In the genomic region with DNA sequence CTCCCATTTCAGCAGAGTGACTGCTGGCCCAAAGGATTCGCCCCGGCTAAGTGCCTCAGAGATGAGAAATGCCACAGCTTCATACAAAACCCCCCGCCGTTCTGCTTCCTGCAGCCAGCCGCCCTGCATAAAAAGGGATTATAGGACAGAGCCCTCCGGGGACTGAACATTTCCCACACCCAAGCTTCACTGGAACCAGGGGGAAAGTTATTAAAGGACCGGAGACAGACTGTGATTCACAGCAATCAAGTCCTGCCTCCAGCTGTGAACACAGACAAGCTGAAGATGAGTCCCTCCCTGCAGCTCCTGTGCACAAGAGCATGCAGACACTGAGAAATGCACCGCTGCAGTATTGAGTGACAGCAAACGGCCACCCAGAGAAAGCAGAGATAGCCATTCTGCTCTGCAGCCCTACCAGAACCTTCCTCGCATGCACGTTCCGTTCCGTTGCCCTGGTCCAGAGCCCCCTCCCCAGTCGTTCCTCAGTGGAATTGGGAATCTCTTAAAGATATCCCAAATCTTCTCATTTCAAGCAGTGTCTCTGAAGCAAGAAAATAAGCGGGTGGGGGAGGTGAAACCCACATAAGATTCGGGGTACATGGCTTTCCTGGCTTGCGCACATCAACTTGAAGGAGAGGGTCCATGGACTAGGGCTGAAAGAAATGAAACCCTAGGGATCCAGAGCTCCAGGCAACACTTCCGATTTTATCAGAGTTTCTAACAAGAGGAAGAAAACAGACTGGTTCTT, we compare ENCODE assay signal across 10 mouse cellular contexts. TPM values are rescaled to one million over a fixed set of nuclear protein-coding genes. Genes with fewer than 3 reads are reported as not detected.
DNase-seq lines count a peak whose midpoint lies in the region; ATAC-seq and TF ChIP-seq lines count a peak whose summit lies in the region.
"Had no signal": no experiment of that assay in that cellular context is flagged by ENCODE, and none has a peak within 500 bp of the region (broad histone marks: within the 10 kb centered on the region; RNA-seq: fewer than 3 reads in every experiment).

No protein-coding gene starts in this region.

- peak overlapping the region; percentile 54 for H3K4me2 ChIP-seq in kidney, postnatal 0 days (ENCODE audit: low read length)
- peak overlapping the region; percentile 94 for H3K4me2 ChIP-seq in embryonic facial prominence, embryonic 15.5 days (replicated peaks)
- H3K4me2 ChIP-seq in intestine, embryonic 14.5 days (ENCODE audit: low read length): peak overlapping the region; percentile 51
- H3K4me2 ChIP-seq in neural tube, embryonic 13.5 days: peak overlapping the region; percentile 93
- H3K4me2 ChIP-seq: liver, embryonic 15.5 days had no signal

- DNase-seq in kidney, postnatal 0 days (ENCODE audit: low spot score): peak; percentile 52
- no peak for DNase-seq in kidney, adult 8-10 months
- DNase-seq in intestine, embryonic 14.5 days (ENCODE audit: low spot score): no peak
- DNase-seq in right cerebral cortex, postnatal 4 days: no peak
- DNase-seq in layer of hippocampus, postnatal 10 days (ENCODE audit: low spot score in 2 of 2): no peak
- DNase-seq: cerebellum, adult 18-20 months had no signal

- peak overlapping the region; percentile 24 for H3K4me3 ChIP-seq in kidney, postnatal 0 days (replicated peaks; ENCODE audit: low read depth, low read length)
- peak overlapping the region; percentile 58 for H3K4me3 ChIP-seq in embryonic facial prominence, embryonic 15.5 days (replicated peaks)
- peak overlapping the region; percentile 27 for H3K4me3 ChIP-seq in intestine, embryonic 14.5 days (ENCODE audit: low read depth, low read length)
- H3K4me3 ChIP-seq in neural tube, embryonic 13.5 days: peak overlapping the region; percentile 29
- H3K4me3 ChIP-seq: liver, embryonic 15.5 days had no signal

- no peaks in the 10 kb centered on the region for H3K9me3 ChIP-seq in kidney, postnatal 0 days (replicated peaks; ENCODE audit: low read length)
- H3K9me3 ChIP-seq in embryonic facial prominence, embryonic 15.5 days (replicated peaks): no peaks in the 10 kb centered on the region
- no peaks in the 10 kb centered on the region for H3K9me3 ChIP-seq in intestine, embryonic 14.5 days (ENCODE audit: control insufficient read depth, low read length)
- H3K9me3 ChIP-seq in neural tube, embryonic 13.5 days: no peaks in the 10 kb centered on the region
- H3K9me3 ChIP-seq: liver, embryonic 15.5 days had no signal

- TF ChIP-seq CTCF in kidney, postnatal 0 days (IDR thresholded peaks at IDR 0.05; ENCODE audit: low read depth): no peak

- 4% methylated on average over 18 of the region's 18 CpGs for WGBS in kidney, postnatal 0 days
- 3% methylated on average over 18 of the region's 18 CpGs for WGBS in embryonic facial prominence, embryonic 15.5 days
- 8% methylated on average over 18 of the region's 18 CpGs for WGBS in intestine, embryonic 14.5 days
- WGBS in neural tube, embryonic 13.5 days: 2% methylated on average over 18 of the region's 18 CpGs

- H3K27ac ChIP-seq in kidney, postnatal 0 days: no peak overlapping the region; the same call in 1 of the 2 replicates
- no peak overlapping the region for H3K27ac ChIP-seq in embryonic facial prominence, embryonic 15.5 days (replicated peaks)
- peak overlapping the region; percentile 43; the same call in 1 of the 2 replicates for H3K27ac ChIP-seq in intestine, embryonic 14.5 days (ENCODE audit: low read depth)
- peak overlapping the region; percentile 67 for H3K27ac ChIP-seq in neural tube, embryonic 13.5 days (replicated peaks)
- H3K27ac ChIP-seq: liver, embryonic 15.5 days had no signal

- H3K4me1 ChIP-seq in kidney, postnatal 0 days (replicated peaks; ENCODE audit: insufficient read depth, low read length): peaks cover 28% of the 10 kb centered on the region
- H3K4me1 ChIP-seq in embryonic facial prominence, embryonic 15.5 days: peaks cover 46% of the 10 kb centered on the region
- peaks cover 43% of the 10 kb centered on the region for H3K4me1 ChIP-seq in intestine, embryonic 14.5 days (replicated peaks; ENCODE audit: control insufficient read depth, insufficient read depth, low read length)
- H3K4me1 ChIP-seq in neural tube, embryonic 13.5 days (replicated peaks): peaks cover 62% of the 10 kb centered on the region

- peaks cover 22% of the 10 kb centered on the region for H3K27me3 ChIP-seq in kidney, postnatal 0 days (ENCODE audit: insufficient read depth, low read length)
- H3K27me3 ChIP-seq in embryonic facial prominence, embryonic 15.5 days: peaks cover 36% of the 10 kb centered on the region
- peaks cover 33% of the 10 kb centered on the region for H3K27me3 ChIP-seq in intestine, embryonic 14.5 days (replicated peaks; ENCODE audit: control insufficient read depth, insufficient read depth, low read length)
- H3K27me3 ChIP-seq in neural tube, embryonic 13.5 days: peaks cover 62% of the 10 kb centered on the region

- no peak overlapping the region for H3K9ac ChIP-seq in kidney, postnatal 0 days (ENCODE audit: low read depth, low read length)
- peak overlapping the region; percentile 13; the same call in 1 of the 2 replicates for H3K9ac ChIP-seq in embryonic facial prominence, embryonic 15.5 days
- H3K9ac ChIP-seq in intestine, embryonic 14.5 days (ENCODE audit: low read length): no peak overlapping the region
- peak overlapping the region; percentile 57 for H3K9ac ChIP-seq in neural tube, embryonic 13.5 days
- H3K9ac ChIP-seq: liver, embryonic 15.5 days had no signal

- ATAC-seq in kidney, postnatal 0 days (replicated peaks; ENCODE audit: low FRiP score, low read depth): no peak
- no peak for ATAC-seq in embryonic facial prominence, embryonic 15.5 days (ENCODE audit: insufficient number of reproducible peaks, low FRiP score, low TSS enrichment, low read depth)
- no peak for ATAC-seq in intestine, embryonic 14.5 days (replicated peaks; ENCODE audit: low FRiP score, low TSS enrichment, low read depth)
- ATAC-seq in neural tube, embryonic 13.5 days (ENCODE audit: low read depth): peak; percentile 63
- no peak for ATAC-seq in erythroid progenitor cell, adult 5-6 weeks (replicated peaks; ENCODE audit: low FRiP score, poor library complexity, severe bottlenecking)

- no peaks in the 10 kb centered on the region for H3K36me3 ChIP-seq in kidney, postnatal 0 days (ENCODE audit: insufficient read depth, low read length)
- no peaks in the 10 kb centered on the region for H3K36me3 ChIP-seq in embryonic facial prominence, embryonic 15.5 days
- no peaks in the 10 kb centered on the region for H3K36me3 ChIP-seq in intestine, embryonic 14.5 days (ENCODE audit: control insufficient read depth, insufficient read depth, low read length)
- no peaks in the 10 kb centered on the region for H3K36me3 ChIP-seq in neural tube, embryonic 13.5 days
- H3K36me3 ChIP-seq: liver, embryonic 15.5 days had no signal

RNA-seq across cellular contexts. Expression of a gene that starts 2.8 kb away (rescaled TPM):
- polyA plus RNA-seq in kidney, postnatal 0 days (2015; fragmentation: Nextera tagmentation; extraction: Ambion mirVana): 8.9 and 9.9 TPM in 2 replicates
- 35.8 and 38.1 TPM in 2 replicates for polyA plus RNA-seq in embryonic facial prominence, embryonic 15.5 days (2015; fragmentation: Nextera tagmentation; extraction: Ambion mirVana)
- 21.9 and 29.2 TPM in 2 replicates for polyA plus RNA-seq in intestine, embryonic 14.5 days (2014; fragmentation: Nextera tagmentation; extraction: Ambion mirVana)
- polyA plus RNA-seq in neural tube, embryonic 13.5 days (2015; fragmentation: Nextera tagmentation; extraction: Ambion mirVana): 13.9 and 18.4 TPM in 2 replicates
- total RNA-seq in erythroid progenitor cell, adult 5-6 weeks (2015; ENCODE audit: low replicate concordance): 1.7 and 3.6 TPM in 2 replicates
- total RNA-seq in erythroid progenitor cell, adult 5-6 weeks (2017; ENCODE audit: low replicate concordance): not detected in 2 replicates
- total RNA-seq in layer of hippocampus, postnatal 10 days (2021): 10 to 100 TPM; 16.9 to 18.0 TPM

RNA-seq across cellular contexts. Expression of a gene that starts 20.5 kb away (rescaled TPM):
- 1.1 and 1.7 TPM in 2 replicates for polyA plus RNA-seq in kidney, postnatal 0 days (2015; fragmentation: Nextera tagmentation; extraction: Ambion mirVana)
- 0.24 and 0.42 TPM in 2 replicates for polyA plus RNA-seq in embryonic facial prominence, embryonic 15.5 days (2015; fragmentation: Nextera tagmentation; extraction: Ambion mirVana)
- 0.55 and 1.7 TPM in 2 replicates for polyA plus RNA-seq in intestine, embryonic 14.5 days (2014; fragmentation: Nextera tagmentation; extraction: Ambion mirVana)
- 0.22 and 0.25 TPM in 2 replicates for polyA plus RNA-seq in neural tube, embryonic 13.5 days (2015; fragmentation: Nextera tagmentation; extraction: Ambion mirVana)
- not detected in 2 replicates for total RNA-seq in erythroid progenitor cell, adult 5-6 weeks (2015; ENCODE audit: low replicate concordance)
- total RNA-seq in erythroid progenitor cell, adult 5-6 weeks (2017; ENCODE audit: low replicate concordance): 0.39 TPM in 1 of 2 replicates, not detected in the other
- not detected for total RNA-seq in layer of hippocampus, postnatal 10 days (2021)

RNA-seq across cellular contexts. Expression of a gene that starts 29.0 kb away (rescaled TPM):
- 32.3 and 32.4 TPM in 2 replicates for polyA plus RNA-seq in kidney, postnatal 0 days (2015; fragmentation: Nextera tagmentation; extraction: Ambion mirVana)
- polyA plus RNA-seq in embryonic facial prominence, embryonic 15.5 days (2015; fragmentation: Nextera tagmentation; extraction: Ambion mirVana): 29.5 and 30.0 TPM in 2 replicates
- 27.2 and 31.5 TPM in 2 replicates for polyA plus RNA-seq in intestine, embryonic 14.5 days (2014; fragmentation: Nextera tagmentation; extraction: Ambion mirVana)
- polyA plus RNA-seq in neural tube, embryonic 13.5 days (2015; fragmentation: Nextera tagmentation; extraction: Ambion mirVana): 32.6 and 42.6 TPM in 2 replicates
- total RNA-seq in erythroid progenitor cell, adult 5-6 weeks (2015; ENCODE audit: low replicate concordance): 1.1 and 4.2 TPM in 2 replicates
- 4.0 and 4.1 TPM in 2 replicates for total RNA-seq in erythroid progenitor cell, adult 5-6 weeks (2017; ENCODE audit: low replicate concordance)
- total RNA-seq in layer of hippocampus, postnatal 10 days (2021): 10 to 100 TPM; 65.5 to 66.3 TPM

RNA-seq across cellular contexts. Expression of a gene that starts 31.6 kb away (rescaled TPM):
- 20.2 and 21.1 TPM in 2 replicates for polyA plus RNA-seq in kidney, postnatal 0 days (2015; fragmentation: Nextera tagmentation; extraction: Ambion mirVana)
- 1.3 and 1.9 TPM in 2 replicates for polyA plus RNA-seq in embryonic facial prominence, embryonic 15.5 days (2015; fragmentation: Nextera tagmentation; extraction: Ambion mirVana)
- 2.5 and 5.2 TPM in 2 replicates for polyA plus RNA-seq in intestine, embryonic 14.5 days (2014; fragmentation: Nextera tagmentation; extraction: Ambion mirVana)
- polyA plus RNA-seq in neural tube, embryonic 13.5 days (2015; fragmentation: Nextera tagmentation; extraction: Ambion mirVana): 4.1 and 6.8 TPM in 2 replicates
- 16.8 TPM in 1 of 2 replicates, not detected in the other for total RNA-seq in erythroid progenitor cell, adult 5-6 weeks (2015; ENCODE audit: low replicate concordance)
- not detected in 2 replicates for total RNA-seq in erythroid progenitor cell, adult 5-6 weeks (2017; ENCODE audit: low replicate concordance)
- total RNA-seq in layer of hippocampus, postnatal 10 days (2021): 1 to 10 TPM; 2.1 to 4.6 TPM

RNA-seq across cellular contexts. Expression of a gene that starts 40.9 kb away (rescaled TPM):
- polyA plus RNA-seq in kidney, postnatal 0 days (2015; fragmentation: Nextera tagmentation; extraction: Ambion mirVana): 38.8 and 50.1 TPM in 2 replicates
- 92.7 and 101 TPM in 2 replicates for polyA plus RNA-seq in embryonic facial prominence, embryonic 15.5 days (2015; fragmentation: Nextera tagmentation; extraction: Ambion mirVana)
- polyA plus RNA-seq in intestine, embryonic 14.5 days (2014; fragmentation: Nextera tagmentation; extraction: Ambion mirVana): 47.0 and 55.3 TPM in 2 replicates
- polyA plus RNA-seq in neural tube, embryonic 13.5 days (2015; fragmentation: Nextera tagmentation; extraction: Ambion mirVana): 38.6 and 38.7 TPM in 2 replicates
- 214 and 248 TPM in 2 replicates for total RNA-seq in erythroid progenitor cell, adult 5-6 weeks (2015; ENCODE audit: low replicate concordance)
- 39.7 and 114 TPM in 2 replicates for total RNA-seq in erythroid progenitor cell, adult 5-6 weeks (2017; ENCODE audit: low replicate concordance)
- 10 to 100 TPM; 15.2 to 16.7 TPM for total RNA-seq in layer of hippocampus, postnatal 10 days (2021)

Comparison
In these comparisons a context has a peak if more than half of its experiments do, and no peak if none do; other contexts are left out.
1. H3K27ac ChIP-seq: peak in intestine, embryonic 14.5 days (single experiment) and neural tube, embryonic 13.5 days (single experiment); none in kidney, postnatal 0 days (single experiment) and embryonic facial prominence, embryonic 15.5 days (single experiment).
2. H3K9ac ChIP-seq: peak in embryonic facial prominence, embryonic 15.5 days (single experiment) and neural tube, embryonic 13.5 days (single experiment); none in kidney, postnatal 0 days (single experiment) and intestine, embryonic 14.5 days (single experiment).
3. Peak in every context shown above with its lines, with median percentiles within 50 percentile points of each other: H3K4me2 ChIP-seq and H3K4me3 ChIP-seq.